Mouse (Mus musculus) heart, embryonic 12.5 days (tissue): ENCODE measurements at regions not wholly inside any gene's neighbourhood (a gene's known extent, or its start where the extent isn't known, plus 50 kb on each side); places are given as distances from the start of the nearest gene placed in this dataset.

Source experiments
- ATAC-seq: fragments of 200-750 bp; cut with Nextera tagmentation; 2 replicates; pipeline ENCODE4 v1.8.0; 2017; ENCODE audit warnings: moderate TSS enrichment, moderate library complexity; ENCODE audit not compliant: insufficient number of reproducible peaks, low FRiP score
- H3K27ac ChIP-seq: fragments of 300-500 bp; sonication (generic); 2 replicates; pipeline ENCODE4 v1.5.1; 2016; ENCODE audit warnings: mild to moderate bottlenecking, moderate library complexity; ENCODE audit not compliant: poor library complexity, severe bottlenecking
- H3K27me3 ChIP-seq: fragments of 300-500 bp; sonication (generic); replicated peaks from 2 replicates; pipeline ENCODE4 v1.6.1; 2016; ENCODE audit warnings: mild to moderate bottlenecking, moderate library complexity
- H3K36me3 ChIP-seq: fragments of 300-500 bp; sonication (generic); 2 replicates; pipeline ENCODE4 v1.6.1; 2016; ENCODE audit warnings: mild to moderate bottlenecking, moderate library complexity
- H3K4me1 ChIP-seq: fragments of 300-500 bp; sonication (generic); replicated peaks from 2 replicates; pipeline ENCODE4 v1.6.1; 2016; ENCODE audit warnings: mild to moderate bottlenecking
- H3K4me2 ChIP-seq: fragments of 300-500 bp; sonication (generic); 2 replicates; pipeline ENCODE4 v1.6.1; 2016; ENCODE audit warnings: mild to moderate bottlenecking, moderate library complexity
- H3K4me3 ChIP-seq: fragments of 300-500 bp; sonication (generic); 2 replicates; pipeline ENCODE4 v1.5.1; 2016; ENCODE audit warnings: mild to moderate bottlenecking
- H3K9ac ChIP-seq: fragments of 300-500 bp; sonication (generic); 2 replicates; pipeline ENCODE4 v1.6.1; 2016; ENCODE audit warnings: mild to moderate bottlenecking, moderate library complexity
- H3K9me3 ChIP-seq: fragments of 300-500 bp; sonication (generic); replicated peaks from 2 replicates; pipeline ENCODE4 v1.6.1; 2016; ENCODE audit warnings: mild to moderate bottlenecking, moderate library complexity
- WGBS: fragments of 180-500 bp; shearing (Covaris S2); methylation state at CpG from one replicate; pipeline ENCODE4 v1.1.7; 2016; 5-methylcytosine and 5-hydroxymethylcytosine counted together

DNA sequence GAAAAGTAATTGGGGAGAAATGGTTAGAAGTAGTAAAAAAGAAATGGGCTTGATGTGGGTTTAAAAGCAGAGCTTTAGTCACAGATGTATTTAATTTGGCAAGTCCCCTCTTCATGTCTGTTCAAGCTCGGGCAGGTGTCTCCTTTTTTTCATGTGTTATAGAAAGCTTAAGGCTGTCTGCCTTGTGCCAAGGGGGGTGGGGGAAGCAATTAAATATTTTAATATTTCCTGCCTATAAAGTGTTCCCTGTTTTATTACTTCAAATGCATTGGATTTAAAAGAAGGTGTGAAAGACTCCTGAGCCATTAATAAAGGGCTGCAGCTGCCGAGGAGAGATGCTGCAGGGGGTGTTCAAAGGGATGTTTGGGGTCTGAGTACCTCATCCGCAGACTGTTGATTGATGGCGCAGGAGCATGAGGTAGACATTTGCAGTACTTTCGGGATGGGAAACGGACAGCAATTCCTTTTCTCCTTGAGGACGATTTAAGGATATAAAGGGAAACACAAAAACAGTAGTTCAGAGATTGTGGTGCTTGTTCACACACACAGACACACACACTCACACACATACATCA, 127.7 kb downstream of the Dusp6 start:
- no peaks in the 10 kb centered on the region for H3K36me3 ChIP-seq
- no peak overlapping the region for H3K4me3 ChIP-seq
- no peaks in the 10 kb centered on the region for H3K9me3 ChIP-seq
- H3K4me1 ChIP-seq, result 0 out of 2 replicates have a peak, but pooled peaks cover 3% of the 10 kb centered on the region
- H3K27ac ChIP-seq, result no peak overlapping the region
- H3K4me2 ChIP-seq, result no peak overlapping the region
- no peak for ATAC-seq
- 71% methylated on average over 7 of the region's 7 CpGs for WGBS
- no peak overlapping the region for H3K9ac ChIP-seq
- no peaks in the 10 kb centered on the region for H3K27me3 ChIP-seq

DNA sequence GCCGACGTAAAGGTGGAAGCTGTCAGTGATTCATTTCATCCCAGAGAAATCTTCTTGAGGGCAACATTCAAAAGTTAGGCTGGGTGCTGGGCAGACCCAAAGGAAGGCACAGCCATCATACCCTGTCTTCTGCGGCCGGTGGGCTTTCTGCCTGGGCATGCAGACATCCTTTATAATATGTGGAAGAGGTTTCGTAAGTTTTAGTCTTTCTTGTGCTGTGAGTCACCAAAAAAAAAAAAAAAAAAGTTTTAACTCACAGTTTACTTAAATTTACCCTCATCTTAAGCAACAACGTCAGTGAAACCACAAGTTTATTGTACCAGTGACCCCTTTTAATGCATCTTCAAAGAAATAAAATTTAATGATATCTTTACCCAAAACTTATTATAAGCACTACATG, 128.7 kb downstream of the Dusp6 start:
- Histone ChIP-seq H3K4me3 (no peak overlapping the region), H3K4me2 (no peak overlapping the region), H3K27ac (no peak overlapping the region), H3K4me1 (0 out of 2 replicates have a peak, but pooled peaks cover 3% of the 10 kb centered on the region), H3K9ac (no peak overlapping the region), H3K27me3 (no peaks in the 10 kb centered on the region), H3K36me3 (no peaks in the 10 kb centered on the region), H3K9me3 (no peaks in the 10 kb centered on the region)
- WGBS, result 86% methylated on average over 6 of the region's 6 CpGs
- ATAC-seq, result no peak

DNA sequence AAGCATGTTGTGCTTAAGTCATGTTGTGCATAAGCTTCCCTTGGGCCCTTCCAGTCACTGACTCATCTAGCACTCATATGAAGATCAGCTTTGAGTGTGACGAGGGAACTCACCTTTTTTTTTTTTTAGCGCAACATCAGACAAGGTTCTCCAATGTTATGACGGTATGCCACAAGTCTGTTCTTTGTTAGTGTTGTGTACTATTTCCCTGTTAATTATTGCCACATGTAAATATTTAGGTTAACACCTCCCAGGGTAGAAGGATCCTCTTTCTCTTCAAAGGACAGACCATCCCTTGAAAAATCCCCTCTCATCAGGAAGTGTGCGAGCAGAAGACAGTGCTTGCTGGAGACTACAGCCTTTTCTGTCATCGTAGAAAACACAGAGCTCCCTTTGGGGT, 129.9 kb downstream of the Dusp6 start:
- no peak for ATAC-seq
- Histone ChIP-seq H3K4me2 (no peak overlapping the region), H3K27ac (no peak overlapping the region), H3K27me3 (no peaks in the 10 kb centered on the region), H3K9ac (no peak overlapping the region), H3K9me3 (no peaks in the 10 kb centered on the region), H3K36me3 (no peaks in the 10 kb centered on the region), H3K4me3 (no peak overlapping the region), H3K4me1 (0 out of 2 replicates have a peak, but pooled peaks cover 3% of the 10 kb centered on the region)
- WGBS, result 80% methylated on average over 5 of the region's 5 CpGs

DNA sequence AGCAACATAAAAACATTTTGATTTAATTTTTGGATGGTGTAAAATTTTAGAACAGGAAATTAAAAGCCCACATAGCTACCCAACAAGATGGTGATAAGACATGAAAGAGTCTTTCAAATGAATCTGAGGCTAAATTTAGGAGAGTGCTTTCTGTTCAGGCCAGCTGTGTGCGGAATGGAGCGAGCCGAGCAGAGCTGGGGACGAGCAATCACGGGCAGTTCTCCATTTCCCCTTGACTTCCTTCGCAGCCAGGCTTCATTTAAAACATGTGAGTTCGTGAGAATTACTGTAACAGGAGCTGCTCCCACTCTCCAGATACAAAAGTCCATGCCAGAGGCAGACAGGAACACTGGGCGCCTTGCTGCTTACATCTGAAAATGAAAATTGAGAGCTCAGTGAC, 130.5 kb downstream of the Dusp6 start:
- H3K36me3 ChIP-seq, result no peaks in the 10 kb centered on the region
- H3K9ac ChIP-seq, result no peak overlapping the region
- WGBS, result 35% methylated on average over 8 of the region's 8 CpGs
- no peak for ATAC-seq
- 0 out of 2 replicates have a peak, but pooled peaks cover 3% of the 10 kb centered on the region for H3K4me1 ChIP-seq
- H3K27me3 ChIP-seq, result no peaks in the 10 kb centered on the region
- no peak overlapping the region for H3K27ac ChIP-seq
- H3K4me3 ChIP-seq, result no peak overlapping the region
- peak overlapping the region; percentile 36 for H3K4me2 ChIP-seq
- H3K9me3 ChIP-seq, result 0 out of 2 replicates have a peak, but pooled peaks cover 4% of the 10 kb centered on the region

DNA sequence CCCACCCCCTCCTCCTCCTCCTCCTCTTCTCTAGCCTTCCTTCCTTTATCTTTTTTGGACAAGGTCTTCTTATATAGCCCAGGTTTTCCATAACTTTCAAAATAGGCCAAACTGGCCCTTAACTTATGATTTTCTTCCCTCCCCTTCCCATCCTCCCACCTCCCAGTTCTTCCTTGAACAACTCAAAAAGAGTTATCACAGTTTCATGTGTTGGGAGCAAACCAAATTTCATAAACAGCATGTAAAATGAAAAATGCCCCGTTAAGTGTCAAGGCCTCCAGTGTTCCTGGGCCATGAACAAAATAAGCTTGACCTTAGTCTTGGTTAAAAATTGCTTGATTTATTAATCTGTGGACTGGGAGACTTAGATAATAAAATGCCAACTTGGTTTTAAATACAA, 132.4 kb downstream of the Dusp6 start:
- H3K9ac ChIP-seq, result no peak overlapping the region
- no peak overlapping the region for H3K4me2 ChIP-seq
- no peak overlapping the region for H3K27ac ChIP-seq
- H3K27me3 ChIP-seq, result no peaks in the 10 kb centered on the region
- no peak for ATAC-seq
- no peaks in the 10 kb centered on the region for H3K36me3 ChIP-seq
- H3K9me3 ChIP-seq, result peaks cover 7% of the 10 kb centered on the region; the same call in 1 of the 2 replicates
- no peak overlapping the region for H3K4me3 ChIP-seq
- 71% methylated on average over 1 of the region's 1 CpGs for WGBS
- H3K4me1 ChIP-seq, result 0 out of 2 replicates have a peak, but pooled peaks cover 3% of the 10 kb centered on the region

DNA sequence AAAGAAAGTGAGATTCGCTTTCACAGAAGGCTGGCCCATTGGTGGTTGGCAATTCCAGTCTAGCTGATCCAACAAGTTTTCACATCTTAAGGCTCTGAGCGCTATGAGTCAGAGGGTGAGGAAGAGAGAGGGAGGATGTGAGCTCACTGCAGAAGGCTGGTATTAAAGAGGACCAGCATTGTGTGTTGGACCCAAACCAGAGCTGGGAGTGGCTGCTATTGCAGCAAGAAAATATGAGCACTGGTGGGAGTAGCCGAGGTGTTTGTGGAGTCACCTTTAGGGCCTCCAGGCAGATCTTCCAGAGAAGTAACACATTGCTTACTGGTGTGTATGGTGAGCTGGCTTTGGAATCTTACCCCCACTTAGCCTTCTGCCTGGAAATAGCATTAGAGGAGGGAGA, 133.6 kb downstream of the Dusp6 start:
- Histone ChIP-seq H3K9me3 (peaks cover 7% of the 10 kb centered on the region; the same call in 1 of the 2 replicates), H3K4me2 (no peak overlapping the region), H3K4me1 (0 out of 2 replicates have a peak, but pooled peaks cover 3% of the 10 kb centered on the region), H3K27ac (no peak overlapping the region), H3K4me3 (no peak overlapping the region), H3K9ac (no peak overlapping the region), H3K27me3 (no peaks in the 10 kb centered on the region), H3K36me3 (no peaks in the 10 kb centered on the region)
- WGBS, result 66% methylated on average over 3 of the region's 3 CpGs
- ATAC-seq, result no peak

DNA sequence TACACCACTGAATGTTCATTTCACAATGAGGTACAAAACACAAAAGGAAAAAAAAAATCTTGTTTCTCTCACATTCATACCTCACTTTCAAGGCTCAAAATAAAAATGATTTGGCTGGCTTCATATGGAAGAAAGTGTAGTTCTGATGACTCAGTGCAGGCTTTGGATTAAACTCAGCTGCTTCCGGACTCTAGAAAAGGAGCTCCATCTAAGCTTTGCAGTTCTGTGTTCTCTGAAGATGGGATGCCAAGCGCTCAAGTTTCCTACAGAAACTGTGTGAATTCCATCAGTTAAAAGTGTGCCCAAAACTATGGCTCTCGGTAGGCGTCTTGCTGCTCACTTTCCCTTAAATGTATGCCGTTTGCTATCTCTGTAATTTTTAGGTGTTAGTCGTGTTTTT, 137.0 kb downstream of the Dusp6 start:
- no peak for ATAC-seq

DNA sequence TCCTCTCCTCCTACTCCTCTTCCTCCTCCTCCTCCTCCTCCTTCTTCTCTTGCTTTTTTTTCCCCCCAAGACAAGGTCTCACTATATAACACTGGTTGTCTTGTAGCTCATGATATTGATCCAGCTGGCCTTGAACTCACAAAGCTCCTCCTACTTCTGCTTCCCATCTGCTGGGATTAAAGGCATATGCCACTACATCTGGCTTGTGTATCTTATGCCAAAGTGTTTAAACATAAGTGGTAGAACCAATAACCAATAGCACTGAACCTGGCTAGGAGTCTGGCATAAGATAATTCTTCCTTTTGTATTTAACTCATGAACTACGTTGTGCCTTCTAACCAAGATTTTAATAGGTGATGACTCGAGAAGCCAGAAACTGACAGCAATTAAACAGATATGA, 143.7 kb downstream of the Dusp6 start:
- no peak overlapping the region for H3K27ac ChIP-seq
- 0 out of 2 replicates have a peak, but pooled peaks cover 4% of the 10 kb centered on the region for H3K9me3 ChIP-seq
- H3K9ac ChIP-seq, result no peak overlapping the region
- no peak overlapping the region for H3K4me3 ChIP-seq
- no peaks in the 10 kb centered on the region for H3K27me3 ChIP-seq
- WGBS, result 80% methylated on average over 2 of the region's 2 CpGs
- no peaks in the 10 kb centered on the region for H3K36me3 ChIP-seq
- no peak for ATAC-seq
- peaks cover 9% of the 10 kb centered on the region for H3K4me1 ChIP-seq
- H3K4me2 ChIP-seq, result no peak overlapping the region

More for the DNA sequence above, 137.0 kb downstream of the Dusp6 start:
- Histone ChIP-seq H3K27ac (no peak overlapping the region), H3K9ac (no peak overlapping the region), H3K9me3 (peaks cover 7% of the 10 kb centered on the region; the same call in 1 of the 2 replicates), H3K4me2 (no peak overlapping the region), H3K27me3 (no peaks in the 10 kb centered on the region), H3K4me3 (no peak overlapping the region), H3K4me1 (no peaks in the 10 kb centered on the region), H3K36me3 (no peaks in the 10 kb centered on the region)
- 87% methylated on average over 6 of the region's 6 CpGs for WGBS

DNA sequence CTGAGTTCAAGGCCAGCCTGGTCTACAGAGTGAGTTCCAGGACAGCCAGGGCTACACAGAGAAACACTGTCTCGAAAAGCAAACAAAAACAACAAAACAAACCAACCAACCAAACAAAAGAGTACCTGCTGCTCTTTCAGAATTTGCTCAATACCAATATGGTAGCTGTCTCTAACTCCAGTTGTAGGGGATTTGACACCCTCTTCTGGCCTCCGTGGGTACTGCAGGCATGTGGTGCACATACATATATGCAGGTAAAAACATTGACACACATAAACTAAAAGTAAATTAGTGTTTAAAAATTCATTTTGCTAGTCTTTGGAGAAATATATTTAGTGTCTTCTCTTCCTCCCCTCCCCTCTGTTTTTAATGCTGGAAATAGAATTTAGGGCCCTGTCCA, 145.8 kb downstream of the Dusp6 start:
- no peak overlapping the region for H3K27ac ChIP-seq
- ATAC-seq, result no peak
- H3K36me3 ChIP-seq, result no peaks in the 10 kb centered on the region
- no peaks in the 10 kb centered on the region for H3K27me3 ChIP-seq
- H3K9me3 ChIP-seq, result 0 out of 2 replicates have a peak, but pooled peaks cover 4% of the 10 kb centered on the region
- H3K9ac ChIP-seq, result no peak overlapping the region
- peaks cover 12% of the 10 kb centered on the region for H3K4me1 ChIP-seq
- no peak overlapping the region for H3K4me3 ChIP-seq
- 87% methylated on average over 2 of the region's 2 CpGs for WGBS
- no peak overlapping the region for H3K4me2 ChIP-seq

DNA sequence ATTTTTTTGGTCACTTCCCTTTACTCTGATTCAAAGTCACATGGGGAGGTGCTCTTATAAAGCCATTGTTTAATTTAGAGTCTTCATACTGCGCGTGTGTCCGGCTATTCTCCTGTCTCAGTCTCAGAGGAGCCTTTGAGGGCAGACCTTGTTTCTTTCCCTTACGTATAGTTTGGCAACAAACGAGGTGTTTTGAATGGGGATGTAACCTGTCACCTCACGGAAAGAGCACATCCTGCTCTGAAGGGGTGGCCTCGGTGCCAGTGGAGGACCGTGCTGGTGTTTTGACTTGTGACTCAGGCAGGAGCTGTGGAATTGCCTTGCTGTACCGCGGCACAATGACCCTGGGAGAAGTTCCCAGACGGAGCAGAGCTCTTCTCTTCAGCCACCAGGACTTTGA, 146.7 kb downstream of the Dusp6 start:
- ATAC-seq, result peak; percentile 59; the same call in 1 of the 2 replicates
- Histone ChIP-seq H3K4me3 (no peak overlapping the region), H3K9ac (no peak overlapping the region), H3K4me1 (peaks cover 12% of the 10 kb centered on the region), H3K9me3 (0 out of 2 replicates have a peak, but pooled peaks cover 4% of the 10 kb centered on the region), H3K27me3 (no peaks in the 10 kb centered on the region), H3K27ac (peak overlapping the region; percentile 62), H3K36me3 (no peaks in the 10 kb centered on the region), H3K4me2 (no peak overlapping the region)
- 61% methylated on average over 11 of the region's 11 CpGs for WGBS

DNA sequence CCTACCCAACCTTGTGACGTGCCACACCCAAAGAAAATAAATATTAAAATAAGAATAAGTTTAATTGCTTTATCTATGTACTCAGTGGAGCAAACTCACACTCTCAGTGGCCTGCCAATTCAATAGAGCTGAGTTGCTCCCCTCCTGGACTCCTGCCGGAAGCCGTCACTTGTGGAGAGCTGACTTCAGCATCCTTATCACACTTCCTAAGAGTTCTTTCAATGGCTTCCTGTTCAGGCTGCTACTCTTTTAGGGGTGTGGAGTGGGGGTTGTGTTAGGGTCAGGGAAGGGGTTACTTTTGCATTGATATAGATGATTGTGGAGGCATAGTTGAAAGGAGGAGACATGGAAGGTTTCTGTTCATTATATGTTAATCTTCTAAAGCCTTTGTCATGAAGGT, 147.7 kb downstream of the Dusp6 start:
- WGBS, result 20% methylated on average over 3 of the region's 3 CpGs
- Histone ChIP-seq H3K4me3 (no peak overlapping the region), H3K36me3 (no peaks in the 10 kb centered on the region), H3K9me3 (0 out of 2 replicates have a peak, but pooled peaks cover 4% of the 10 kb centered on the region), H3K4me2 (no peak overlapping the region), H3K4me1 (peaks cover 12% of the 10 kb centered on the region), H3K27me3 (no peaks in the 10 kb centered on the region), H3K27ac (0 out of 2 replicates have a peak overlapping the region, but pooled peaks have one; percentile 43), H3K9ac (no peak overlapping the region)
- peak; percentile 76 for ATAC-seq

DNA sequence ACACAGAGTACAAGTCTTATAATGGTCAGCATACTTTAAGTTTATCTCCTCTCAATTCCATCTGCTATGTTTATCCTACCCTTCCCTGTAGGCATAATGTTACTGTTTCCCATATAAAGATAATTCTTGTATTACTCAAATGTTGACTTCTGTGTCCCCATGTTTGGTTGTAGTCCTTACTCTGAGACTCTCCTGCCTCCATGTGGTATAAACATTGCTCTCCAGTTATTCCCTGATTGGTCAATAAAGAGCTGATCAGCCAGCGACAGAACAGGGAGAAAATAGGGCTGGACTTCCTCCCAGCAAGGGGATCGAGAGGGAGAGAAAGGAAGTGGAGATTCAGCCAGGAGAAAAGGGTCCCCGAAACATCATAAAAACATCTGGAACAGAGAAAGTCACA, 150.4 kb downstream of the Dusp6 start:
- Histone ChIP-seq H3K4me3 (no peak overlapping the region), H3K9ac (no peak overlapping the region), H3K27me3 (no peaks in the 10 kb centered on the region), H3K4me2 (no peak overlapping the region), H3K9me3 (0 out of 2 replicates have a peak, but pooled peaks cover 4% of the 10 kb centered on the region), H3K36me3 (no peaks in the 10 kb centered on the region), H3K4me1 (peaks cover 12% of the 10 kb centered on the region), H3K27ac (no peak overlapping the region)
- WGBS, result 68% methylated on average over 3 of the region's 3 CpGs
- no peak for ATAC-seq
